Mouse (Mus musculus) heart, postnatal 0 days (tissue): ENCODE results near the gene Dusp18.

Source experiments
- CTCF ChIP-seq: IDR thresholded peaks from 2 replicates; pipeline ENCODE4 v1.5.1; 2016; ENCODE audit warnings: antibody characterized with exemption, control low read depth, low read depth
- EP300 ChIP-seq: IDR thresholded peaks from 2 replicates; pipeline ENCODE4 v1.6.1; 2016; ENCODE audit warnings: antibody characterized with exemption, low read depth

- no peak for TF ChIP-seq CTCF
- no peak for TF ChIP-seq EP300
Measured at GRCm38 (mm10) chr11:3903046-3903445, 8.0 kb downstream of the Dusp18 start.
